Mouse (Mus musculus) limb, embryonic 11.5 days (tissue): ENCODE measurements around the gene Gfer. TPM values are rescaled to one million over a fixed set of nuclear protein-coding genes. Genes with fewer than 3 reads are reported as not detected.

Source experiments
- ATAC-seq: fragments of 200-750 bp; cut with Nextera tagmentation; 2 replicates; pipeline ENCODE4 v1.8.0; 2017; ENCODE audit warnings: low read depth; ENCODE audit not compliant: insufficient number of reproducible peaks, low FRiP score, low TSS enrichment
- DNase-seq: peaks from one replicate; pipeline ENCODE4 v3.0.0-alpha.2; 2015; ENCODE audit warnings: low spot score
- H3K27ac ChIP-seq: fragments of 300-500 bp; sonication (generic); replicated peaks from 2 replicates; pipeline ENCODE4 v1.5.1; 2014; ENCODE audit warnings: low read depth, mild to moderate bottlenecking, low read length
- H3K27me3 ChIP-seq: fragments of 300-500 bp; sonication (generic); 2 replicates; pipeline ENCODE4 v1.6.1; 2014; ENCODE audit warnings: mild to moderate bottlenecking, low read length, mixed read lengths; ENCODE audit not compliant: control insufficient read depth, insufficient read depth
- H3K36me3 ChIP-seq: fragments of 300-500 bp; sonication (generic); 2 replicates; pipeline ENCODE4 v1.6.1; 2014; ENCODE audit warnings: mild to moderate bottlenecking, low read length, moderate library complexity, mixed read lengths; ENCODE audit not compliant: control insufficient read depth, insufficient read depth
- H3K4me1 ChIP-seq: fragments of 300-500 bp; sonication (generic); 2 replicates; pipeline ENCODE4 v1.6.1; 2014; ENCODE audit warnings: low read length, mixed read lengths; ENCODE audit not compliant: control insufficient read depth, insufficient read depth
- H3K4me2 ChIP-seq: fragments of 300-500 bp; sonication (generic); 2 replicates; pipeline ENCODE4 v1.6.1; 2014; ENCODE audit warnings: low read depth, mild to moderate bottlenecking, moderate library complexity; ENCODE audit not compliant: severe bottlenecking
- H3K4me3 ChIP-seq: fragments of 300-500 bp; sonication (generic); 2 replicates; pipeline ENCODE4 v1.5.1; 2014; ENCODE audit warnings: low read depth, low read length
- H3K9ac ChIP-seq: fragments of 300-500 bp; sonication (generic); 2 replicates; pipeline ENCODE4 v1.6.1; 2014; ENCODE audit warnings: mild to moderate bottlenecking, low read length
- H3K9me3 ChIP-seq: fragments of 300-500 bp; sonication (generic); 2 replicates; pipeline ENCODE4 v1.6.1; 2016; ENCODE audit warnings: low read length; ENCODE audit not compliant: control insufficient read depth
- WGBS: fragments of 180-500 bp; shearing (Covaris S2); extraction: QIAGEN DNeasy Blood & Tissue Kit; methylation state at CpG from one replicate; pipeline ENCODE4 v1.1.7; 2014; 5-methylcytosine and 5-hydroxymethylcytosine counted together
- polyA plus RNA-seq: library from polyadenylated mRNA; unstranded; fragments of >200 nt; fragmentation: Nextera tagmentation; extraction: Ambion mirVana; gene quantifications from 2 replicates; pipeline ENCODE4 v1.2.1, GENCODE M21; 2014

The Gfer gene
- polyA plus RNA-seq, 1 experiment from 2014 or later: 53.0 TPM

DNA sequence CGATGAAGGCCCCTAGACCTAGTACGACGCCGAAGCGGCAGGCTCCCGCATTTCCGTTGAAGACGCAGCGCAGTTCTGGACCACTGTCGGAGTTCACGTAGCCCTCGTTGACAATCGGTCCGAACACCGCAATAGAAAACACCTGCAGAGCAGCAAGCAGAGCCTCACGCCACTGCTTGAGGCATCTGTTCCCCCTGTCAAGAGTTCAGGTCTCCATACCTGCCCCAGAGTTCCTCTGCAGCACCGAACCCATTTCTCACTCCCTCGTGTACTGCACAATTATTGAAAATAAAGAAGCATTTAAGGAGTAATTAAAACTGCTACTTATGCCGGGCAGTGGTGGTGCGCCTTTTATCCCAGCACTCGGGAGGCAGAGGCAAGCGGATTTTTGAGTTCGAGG lies 8.4 kb downstream of the Gfer start:
- WGBS: 19% methylated on average over 23 of the region's 23 CpGs
- no peak for ATAC-seq
- no peak for DNase-seq
- peaks cover 36% of the 10 kb centered on the region for H3K27me3 ChIP-seq
- peak overlapping the region; percentile 30 for H3K4me2 ChIP-seq
- peaks cover 6% of the 10 kb centered on the region for H3K36me3 ChIP-seq
- 0 out of 2 replicates have a peak, but pooled peaks cover 5% of the 10 kb centered on the region for H3K4me1 ChIP-seq
- no peak overlapping the region for H3K9ac ChIP-seq
- peak overlapping the region; percentile 12 for H3K4me3 ChIP-seq
- H3K27ac ChIP-seq: no peak overlapping the region
- no peaks in the 10 kb centered on the region for H3K9me3 ChIP-seq

DNA sequence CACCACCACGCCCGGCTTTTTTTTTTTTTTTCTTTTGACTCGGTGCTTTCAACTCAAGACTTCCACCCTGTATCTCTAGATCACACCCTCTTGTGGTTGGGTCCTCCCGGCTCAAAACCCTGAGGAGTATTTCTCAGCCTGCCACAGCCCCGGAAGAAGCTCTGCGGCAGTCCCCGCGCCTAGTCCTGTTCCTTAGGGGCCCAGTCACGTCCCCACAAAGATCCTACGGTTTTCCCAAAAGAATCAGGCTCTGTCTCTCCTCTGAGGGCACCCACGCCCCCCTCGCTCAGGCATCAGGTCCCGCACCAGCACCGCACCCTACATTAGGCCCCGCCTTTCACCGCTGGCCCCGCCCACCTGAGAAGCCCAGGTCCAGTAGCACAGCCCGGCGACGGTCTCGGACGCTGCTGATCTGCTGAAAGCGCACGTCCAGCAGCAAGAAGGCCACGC lies 8.8 kb downstream of the Gfer start:
- Histone ChIP-seq H3K4me2 (peak overlapping the region; percentile 30), H3K27me3 (peaks cover 36% of the 10 kb centered on the region), H3K9me3 (no peaks in the 10 kb centered on the region), H3K27ac (no peak overlapping the region), H3K9ac (no peak overlapping the region), H3K4me1 (0 out of 2 replicates have a peak, but pooled peaks cover 5% of the 10 kb centered on the region), H3K36me3 (peaks cover 2% of the 10 kb centered on the region; the same call in 1 of the 2 replicates), H3K4me3 (peak overlapping the region; percentile 12)
- under 1% methylated on average over 24 of the region's 25 CpGs for WGBS
- DNase-seq: peak; percentile 59
- no peak for ATAC-seq

DNA sequence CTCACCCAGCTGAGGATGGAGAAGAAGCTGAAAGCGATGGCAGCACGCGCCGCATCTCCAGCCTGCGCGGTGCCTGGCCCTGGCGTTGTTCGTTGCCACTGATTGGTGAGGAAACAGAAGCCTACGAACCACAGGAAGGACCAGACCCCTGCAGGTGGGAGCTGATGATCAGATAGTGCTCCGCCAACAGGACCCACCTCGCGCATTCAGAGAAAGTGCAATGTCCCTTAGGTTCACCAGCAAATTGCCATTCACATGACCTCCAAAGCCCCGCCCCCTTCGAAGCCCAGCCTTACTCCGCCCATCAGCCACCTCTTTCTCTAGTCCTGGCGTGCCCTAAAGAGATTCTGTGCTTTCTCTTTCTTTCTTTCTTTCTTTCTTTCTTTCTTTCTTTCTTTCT lies 9.4 kb downstream of the Gfer start:
- Histone ChIP-seq H3K4me1 (0 out of 2 replicates have a peak, but pooled peaks cover 5% of the 10 kb centered on the region), H3K4me2 (peak overlapping the region; percentile 18), H3K27ac (no peak overlapping the region), H3K9ac (no peak overlapping the region), H3K27me3 (peaks cover 36% of the 10 kb centered on the region), H3K9me3 (no peaks in the 10 kb centered on the region), H3K36me3 (peaks cover 3% of the 10 kb centered on the region; the same call in 1 of the 2 replicates), H3K4me3 (no peak overlapping the region)
- peak; percentile 66 for DNase-seq
- ATAC-seq: no peak
- WGBS: 25% methylated on average over 16 of the region's 16 CpGs

DNA sequence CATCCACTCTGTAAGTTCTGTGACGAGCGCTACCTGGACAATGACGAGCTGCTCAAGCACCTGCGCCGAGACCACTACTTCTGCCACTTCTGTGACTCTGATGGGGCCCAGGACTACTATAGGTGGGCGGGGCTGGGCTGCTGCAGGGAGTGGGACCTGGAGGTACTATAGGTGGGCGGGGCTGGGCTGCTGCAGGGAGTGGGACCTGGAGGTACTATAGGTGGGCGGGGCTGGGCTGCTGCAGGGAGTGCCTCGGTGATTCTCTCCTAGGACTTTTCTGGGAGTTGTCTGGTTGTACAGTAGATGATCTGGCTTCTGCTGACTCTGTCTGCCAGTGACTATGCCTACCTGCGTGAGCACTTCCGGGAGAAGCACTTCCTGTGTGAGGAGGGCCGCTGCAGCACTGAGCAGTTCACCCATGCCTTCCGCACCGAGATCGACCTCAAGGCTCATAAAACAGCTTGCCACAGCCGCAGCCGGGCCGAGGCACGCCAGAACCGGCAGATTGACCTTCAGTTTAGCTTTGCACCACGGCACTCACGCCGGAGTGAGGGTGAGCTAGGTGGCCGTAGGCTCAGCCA lies 18.4 kb downstream of the Gfer start:
- 90% methylated on average over 24 of the region's 24 CpGs for WGBS
- no peak overlapping the region for H3K27ac ChIP-seq
- H3K36me3 ChIP-seq: peaks cover 37% of the 10 kb centered on the region
- no peaks in the 10 kb centered on the region for H3K27me3 ChIP-seq
- H3K4me2 ChIP-seq: no peak overlapping the region
- ATAC-seq: no peak
- H3K4me1 ChIP-seq: peaks cover under 1% of the 10 kb centered on the region; the same call in 1 of the 2 replicates
- H3K9ac ChIP-seq: no peak overlapping the region
- H3K4me3 ChIP-seq: no peak overlapping the region
- no peak for DNase-seq
- no peaks in the 10 kb centered on the region for H3K9me3 ChIP-seq

DNA sequence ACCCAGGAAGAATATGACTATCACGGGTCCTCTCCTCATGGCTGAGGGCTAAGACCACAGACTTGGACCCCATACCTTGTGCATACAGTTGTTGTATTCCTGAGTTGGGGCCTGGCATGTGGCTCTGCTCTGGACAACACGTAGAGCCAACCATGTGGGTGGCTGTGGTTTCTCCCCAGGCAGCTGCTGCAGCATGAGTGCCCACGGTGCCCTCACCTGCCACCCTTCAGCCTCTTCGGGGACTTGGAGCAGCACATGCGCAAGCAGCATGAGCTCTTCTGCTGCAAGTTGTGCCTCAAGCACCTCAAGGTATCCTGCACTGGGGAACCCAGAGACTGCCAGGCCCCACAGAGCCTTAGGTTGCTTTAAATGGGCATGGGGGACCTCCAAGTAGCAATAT lies 19.1 kb downstream of the Gfer start:
- no peak for DNase-seq
- no peak overlapping the region for H3K27ac ChIP-seq
- 98% methylated on average over 5 of the region's 5 CpGs for WGBS
- peaks cover 35% of the 10 kb centered on the region for H3K36me3 ChIP-seq
- H3K4me2 ChIP-seq: no peak overlapping the region
- H3K4me3 ChIP-seq: no peak overlapping the region
- no peaks in the 10 kb centered on the region for H3K9me3 ChIP-seq
- H3K9ac ChIP-seq: no peak overlapping the region
- ATAC-seq: no peak
- no peaks in the 10 kb centered on the region for H3K27me3 ChIP-seq
- peaks cover 7% of the 10 kb centered on the region for H3K4me1 ChIP-seq

DNA sequence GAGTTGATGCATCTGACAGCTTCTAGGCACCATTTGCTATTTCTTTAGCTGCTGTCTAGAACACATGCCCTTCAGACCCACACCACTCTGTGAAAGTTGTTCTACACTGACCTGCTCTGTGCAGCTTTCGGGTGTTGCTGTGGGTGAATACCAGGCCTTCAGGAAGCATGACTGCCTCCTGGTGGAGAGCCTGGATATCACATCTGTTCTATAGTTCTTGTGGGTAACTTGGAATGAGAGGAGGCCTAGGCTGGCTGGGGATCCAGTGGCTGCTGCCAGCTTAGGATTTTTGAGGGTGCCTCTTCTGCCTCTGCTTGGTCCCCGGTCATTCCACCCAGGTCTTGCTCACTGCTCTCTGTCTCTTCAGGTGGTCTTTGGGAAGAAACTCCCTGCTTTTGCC lies 19.8 kb downstream of the Gfer start:
- peaks cover 31% of the 10 kb centered on the region for H3K36me3 ChIP-seq
- ATAC-seq (no peak), DNase-seq (peak; percentile 84)
- H3K4me1 ChIP-seq: peaks cover 14% of the 10 kb centered on the region
- H3K9me3 ChIP-seq: no peaks in the 10 kb centered on the region
- H3K4me3 ChIP-seq: no peak overlapping the region
- H3K27ac ChIP-seq: no peak overlapping the region
- 61% methylated on average over 2 of the region's 2 CpGs for WGBS
- H3K27me3 ChIP-seq: no peaks in the 10 kb centered on the region
- no peak overlapping the region for H3K9ac ChIP-seq
- no peak overlapping the region for H3K4me2 ChIP-seq

DNA sequence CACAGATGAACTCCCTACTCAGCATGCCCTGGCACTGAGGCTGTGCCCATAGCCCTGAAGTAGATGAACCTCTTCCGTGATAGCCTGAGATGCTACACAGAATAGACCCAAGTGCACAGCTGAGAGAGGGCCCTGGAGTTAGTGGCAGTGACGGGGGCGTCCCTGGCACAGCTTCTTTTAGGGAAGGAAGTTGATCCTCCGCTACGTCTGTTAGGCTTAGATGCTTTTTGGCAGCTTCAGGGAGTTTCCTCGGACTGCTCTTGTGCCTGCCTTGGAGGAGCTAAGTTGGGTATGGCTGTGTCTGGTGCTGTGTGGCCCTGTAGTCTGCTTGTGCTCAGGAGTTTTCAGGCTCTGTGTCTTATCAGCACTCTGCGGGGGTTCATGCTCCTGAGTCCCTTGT lies 21.7 kb downstream of the Gfer start:
- WGBS: 85% methylated on average over 7 of the region's 7 CpGs
- no peak overlapping the region for H3K4me3 ChIP-seq

DNA sequence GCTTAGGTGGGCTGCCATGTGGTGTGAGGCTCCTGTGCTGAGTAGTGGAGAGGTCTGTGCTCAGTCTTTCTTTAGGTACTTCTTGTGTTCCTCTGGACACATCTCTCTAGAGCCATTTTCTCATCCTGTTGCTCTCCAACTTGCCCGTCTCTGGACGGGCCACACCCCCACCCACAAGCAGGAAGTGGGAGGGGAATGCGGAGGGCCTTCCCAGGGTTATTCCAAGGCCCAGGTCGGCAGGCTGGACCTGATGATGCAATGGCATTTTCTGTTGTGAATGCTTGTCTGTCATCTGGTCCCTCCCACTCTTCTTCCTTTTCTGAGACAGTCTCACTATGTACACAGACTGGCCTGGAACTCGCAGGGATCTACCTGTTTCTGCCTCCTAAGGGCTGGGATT lies 23.8 kb downstream of the Gfer start:
- no peak overlapping the region for H3K4me3 ChIP-seq
- ATAC-seq (no peak), DNase-seq (no peak)
- WGBS: 30% methylated on average over 5 of the region's 5 CpGs
- H3K9me3 ChIP-seq: no peaks in the 10 kb centered on the region
- no peak overlapping the region for H3K27ac ChIP-seq
- H3K4me2 ChIP-seq: peak overlapping the region; percentile 22; the same call in 1 of the 2 replicates
- no peaks in the 10 kb centered on the region for H3K36me3 ChIP-seq
- H3K4me1 ChIP-seq: peaks cover 23% of the 10 kb centered on the region
- peak overlapping the region; percentile 9; the same call in 1 of the 2 replicates for H3K9ac ChIP-seq
- H3K27me3 ChIP-seq: no peaks in the 10 kb centered on the region

More for the DNA sequence above, 21.7 kb downstream of the Gfer start:
- H3K36me3 ChIP-seq: peaks cover 17% of the 10 kb centered on the region
- H3K9ac ChIP-seq: no peak overlapping the region
- no peaks in the 10 kb centered on the region for H3K27me3 ChIP-seq
- H3K9me3 ChIP-seq: no peaks in the 10 kb centered on the region
- DNase-seq: no peak
- no peak for ATAC-seq
- no peak overlapping the region for H3K4me2 ChIP-seq
- H3K4me1 ChIP-seq: peaks cover 23% of the 10 kb centered on the region
- no peak overlapping the region for H3K27ac ChIP-seq

DNA sequence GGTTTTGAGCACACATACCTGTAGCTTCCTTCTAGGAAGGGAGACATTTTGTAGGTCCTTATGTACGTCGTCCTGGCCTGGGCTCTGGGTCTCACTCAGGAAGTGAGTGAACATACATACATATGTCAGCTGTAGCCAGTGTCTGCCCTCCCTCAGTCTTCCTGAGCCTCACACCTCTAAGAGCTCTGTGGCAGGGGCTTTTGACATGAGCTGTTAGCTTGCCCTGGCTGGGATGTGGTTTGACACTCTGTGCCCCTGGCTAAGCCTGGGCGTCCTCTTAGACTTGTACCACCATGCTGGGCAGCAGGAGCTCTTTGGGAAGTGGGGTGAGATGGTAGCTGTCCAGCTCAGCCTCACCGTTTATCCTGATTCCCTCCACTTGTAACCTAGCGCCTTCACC lies 24.6 kb downstream of the Gfer start:
- no peak overlapping the region for H3K27ac ChIP-seq
- peak overlapping the region; percentile 56; the same call in 1 of the 2 replicates for H3K4me2 ChIP-seq
- H3K4me1 ChIP-seq: peaks cover 23% of the 10 kb centered on the region
- no peaks in the 10 kb centered on the region for H3K27me3 ChIP-seq
- DNase-seq (no peak), ATAC-seq (no peak)
- H3K9me3 ChIP-seq: no peaks in the 10 kb centered on the region
- H3K9ac ChIP-seq: no peak overlapping the region
- WGBS: 72% methylated on average over 5 of the region's 5 CpGs
- H3K36me3 ChIP-seq: no peaks in the 10 kb centered on the region
- no peak overlapping the region for H3K4me3 ChIP-seq
